Mouse (Mus musculus): ENCODE results near the gene Itprid2.

The Itprid2 gene

GRCm38 (mm10) chr2:79713662-79714091 is 78.5 kb downstream of the Itprid2 start:
- no peak for DNase-seq (ENCODE audit: low spot score in 2 of 2)

GRCm38 (mm10) chr2:79714745-79715144 is 79.6 kb downstream of the Itprid2 start:
- DNase-seq (ENCODE audit: low spot score in 2 of 2): no peak

- DNase-seq (ENCODE audit: low spot score in 2 of 2): no peak
Observed at GRCm38 (mm10) chr2:79715925-79716324, 80.8 kb downstream of the Itprid2 start.

GRCm38 (mm10) chr2:79717846-79718245 is 82.7 kb downstream of the Itprid2 start:
- no peak for DNase-seq (ENCODE audit: low spot score in 2 of 2)

GRCm38 (mm10) chr2:79722415-79722814 is 87.3 kb downstream of the Itprid2 start:
- no peak for DNase-seq (ENCODE audit: low spot score in 2 of 2)

Data from frontal cortex, postnatal 10 days (tissue).